Comparison of ENCODE assay signal across 23 mouse cellular contexts in genomic region chr17:88596068-88596467, GRCm38 (mm10). TPM values are rescaled to one million over a fixed set of nuclear protein-coding genes. Genes with fewer than 3 reads are reported as not detected.
A peak's percentile ranks its signal among the peaks of the same experiment; 100 is the strongest.
DNase-seq lines count a peak whose midpoint lies in the region; ATAC-seq and TF ChIP-seq lines count a peak whose summit lies in the region.
"Had no signal": no experiment of that assay in that cellular context is flagged by ENCODE, and none has a peak within 500 bp of the region (broad histone marks: within the 10 kb centered on the region; RNA-seq: fewer than 3 reads in every experiment).

No protein-coding gene starts in this region.

- H3K9me3 ChIP-seq in heart, embryonic 10.5 days: no peaks in the 10 kb centered on the region
- H3K9me3 ChIP-seq in ES-Bruce4 (replicated peaks; ENCODE audit: control insufficient read depth, insufficient read depth, low read length, poor library complexity, severe bottlenecking): no peaks in the 10 kb centered on the region
- H3K9me3 ChIP-seq in hindbrain, embryonic 11.5 days (ENCODE audit: control insufficient read depth, low read length): no peaks in the 10 kb centered on the region
- no peaks in the 10 kb centered on the region for H3K9me3 ChIP-seq in forebrain, embryonic 13.5 days (replicated peaks)
- H3K9me3 ChIP-seq: embryonic facial prominence, embryonic 15.5 days; forebrain, embryonic 10.5 days; G1E; heart, embryonic 12.5 days; hindbrain, embryonic 10.5 days; hindbrain, embryonic 15.5 days had no signal

- H3K36me3 ChIP-seq in heart, embryonic 10.5 days: no peaks in the 10 kb centered on the region; the same call in 1 of the 2 replicates
- H3K36me3 ChIP-seq in ES-Bruce4 (ENCODE audit: control insufficient read depth, insufficient read depth, low read length, poor library complexity, severe bottlenecking) (no peaks in the 10 kb centered on the region), myocyte (ENCODE audit: control insufficient read depth, insufficient read depth) (no peaks in the 10 kb centered on the region)
- no peaks in the 10 kb centered on the region for H3K36me3 ChIP-seq in hindbrain, embryonic 11.5 days (ENCODE audit: control insufficient read depth, insufficient read depth, low read length)
- 0 out of 2 replicates have a peak, but pooled peaks cover 5% of the 10 kb centered on the region for H3K36me3 ChIP-seq in forebrain, embryonic 13.5 days (ENCODE audit: poor library complexity, severe bottlenecking)
- H3K36me3 ChIP-seq: embryonic facial prominence, embryonic 15.5 days; forebrain, embryonic 10.5 days; G1E; hindbrain, embryonic 10.5 days had no signal

- no peak for DNase-seq in heart, embryonic 10.5 days (ENCODE audit: low spot score)
- no peak for DNase-seq in heart, adult 18-20 months
- DNase-seq in hindbrain, embryonic 11.5 days (ENCODE audit: low spot score): no peak
- DNase-seq: adrenal gland, adult 2 months; adrenal gland, postnatal 25 days; cerebellum, adult 18-20 months; cerebellum, adult 9-11 months; cerebellum, postnatal 36 days; gastrocnemius, postnatal 14 days; kidney, adult 2 months had no signal

- no peak overlapping the region for H3K4me2 ChIP-seq in myocyte (ENCODE audit: low read depth)
- no peak overlapping the region for H3K4me2 ChIP-seq in hindbrain, embryonic 11.5 days (replicated peaks; ENCODE audit: low read depth, low read length)
- H3K4me2 ChIP-seq in forebrain, embryonic 13.5 days: no peak overlapping the region

- WGBS in heart, embryonic 10.5 days: 71% methylated on average over 4 of the region's 4 CpGs
- WGBS in hindbrain, embryonic 11.5 days: 84% methylated on average over 4 of the region's 4 CpGs
- 76% methylated on average over 4 of the region's 4 CpGs for WGBS in forebrain, embryonic 13.5 days

- 0 out of 2 replicates have a peak overlapping the region, but pooled peaks have one; percentile 70 for H3K9ac ChIP-seq in ES-Bruce4 (ENCODE audit: low read depth, poor library complexity, severe bottlenecking)
- no peak overlapping the region for H3K9ac ChIP-seq in hindbrain, embryonic 11.5 days (ENCODE audit: low read depth, low read length)
- no peak overlapping the region for H3K9ac ChIP-seq in forebrain, embryonic 13.5 days
- H3K9ac ChIP-seq: embryonic facial prominence, embryonic 15.5 days; heart, embryonic 12.5 days had no signal

- H3K79me2 ChIP-seq in myocyte (ENCODE audit: control insufficient read depth, insufficient read depth): peaks cover 27% of the 10 kb centered on the region

- peaks cover 38% of the 10 kb centered on the region for H3K4me1 ChIP-seq in heart, embryonic 10.5 days
- peaks cover 2% of the 10 kb centered on the region for H3K4me1 ChIP-seq in ES-Bruce4 (ENCODE audit: control insufficient read depth, insufficient read depth, low read length)
- no peaks in the 10 kb centered on the region; the same call in 1 of the 2 replicates for H3K4me1 ChIP-seq in hindbrain, embryonic 11.5 days (replicated peaks; ENCODE audit: control insufficient read depth, insufficient read depth, low read length)
- peaks cover 23% of the 10 kb centered on the region for H3K4me1 ChIP-seq in forebrain, embryonic 13.5 days

- H3K4me3 ChIP-seq in heart, embryonic 10.5 days: no peak overlapping the region
- H3K4me3 ChIP-seq in ES-Bruce4 (ENCODE audit: low read depth, low read length): no peak overlapping the region
- H3K4me3 ChIP-seq in myocyte: peak overlapping the region; percentile 75
- H3K4me3 ChIP-seq in hindbrain, embryonic 11.5 days (ENCODE audit: low read depth, low read length): no peak overlapping the region
- H3K4me3 ChIP-seq in forebrain, embryonic 13.5 days: no peak overlapping the region

- peak; percentile 30 for ATAC-seq in granulocyte monocyte progenitor cell, adult 5-6 weeks (replicated peaks; ENCODE audit: poor library complexity, severe bottlenecking)
- no peak for ATAC-seq in hindbrain, embryonic 11.5 days (ENCODE audit: low FRiP score)
- no peak for ATAC-seq in forebrain, embryonic 13.5 days
- ATAC-seq: activated CD4-positive, CD25-positive, alpha-beta regulatory T cell, adult 4 months; Patski had no signal

- no peaks in the 10 kb centered on the region for H3K27me3 ChIP-seq in heart, embryonic 10.5 days (ENCODE audit: insufficient read depth, poor library complexity, severe bottlenecking)
- H3K27me3 ChIP-seq in ES-Bruce4 (ENCODE audit: control insufficient read depth, insufficient read depth, low read length, poor library complexity, severe bottlenecking) (no peaks in the 10 kb centered on the region), myocyte (ENCODE audit: control insufficient read depth, insufficient read depth, insufficient read length) (no peaks in the 10 kb centered on the region)
- H3K27me3 ChIP-seq in hindbrain, embryonic 11.5 days (ENCODE audit: control insufficient read depth, insufficient read depth, low read length): no peaks in the 10 kb centered on the region
- no peaks in the 10 kb centered on the region for H3K27me3 ChIP-seq in forebrain, embryonic 13.5 days
- H3K27me3 ChIP-seq: embryonic facial prominence, embryonic 15.5 days; heart, embryonic 12.5 days; hindbrain, embryonic 15.5 days; Patski had no signal

- H3K27ac ChIP-seq in heart, embryonic 10.5 days: 0 out of 2 replicates have a peak overlapping the region, but pooled peaks have one; percentile 93
- H3K27ac ChIP-seq in ES-Bruce4 (ENCODE audit: insufficient read depth, low read length): no peak overlapping the region
- no peak overlapping the region for H3K27ac ChIP-seq in hindbrain, embryonic 11.5 days (ENCODE audit: low read depth, low read length)
- H3K27ac ChIP-seq in forebrain, embryonic 13.5 days: no peak overlapping the region

- TF ChIP-seq POLR2A in ES-Bruce4 (IDR thresholded peaks at IDR 0.05; ENCODE audit: insufficient read depth, low read length) (no peak), myocyte (IDR thresholded peaks at IDR 0.05; ENCODE audit: insufficient read length, low read depth) (no peak)

- no peak for TF ChIP-seq EP300 in ES-Bruce4 (IDR thresholded peaks at IDR 0.05; ENCODE audit: insufficient read depth, low read depth, low read length)

- no peak overlapping the region for H3ac ChIP-seq in myocyte (ENCODE audit: control insufficient read depth, insufficient read length)

- no peak for TF ChIP-seq CTCF in ES-Bruce4 (IDR thresholded peaks at IDR 0.05; ENCODE audit: low read depth, low read length)

TF ChIP-seq in myocyte, 11 proteins besides CTCF, POLR2A, EP300 and RAD21:
- TF ChIP-seq USF1 (IDR thresholded peaks at IDR 0.05; ENCODE audit: low read depth): no peak
- TF ChIP-seq CEBPB (IDR thresholded peaks at IDR 0.05; ENCODE audit: insufficient read depth, poor library complexity, severe bottlenecking): no peak
- no peak for TF ChIP-seq TCF3 (IDR thresholded peaks at IDR 0.05; ENCODE audit: insufficient read length, low read depth)
- TF ChIP-seq MYOG (IDR thresholded peaks at IDR 0.05; ENCODE audit: control insufficient read depth in 1 of 3, insufficient read depth in 1 of 3, insufficient read length in 2 of 3, low read depth in 2 of 3): no peak
- no peak for TF ChIP-seq REST (IDR thresholded peaks at IDR 0.05; ENCODE audit: insufficient read depth, insufficient read length)
- TF ChIP-seq POLR2AphosphoS2 (IDR thresholded peaks at IDR 0.05; ENCODE audit: insufficient read length, low read depth): no peak
- TF ChIP-seq TCF12 (IDR thresholded peaks at IDR 0.05; ENCODE audit: insufficient read depth, poor library complexity, severe bottlenecking): no peak
- no peak for TF ChIP-seq SRF (IDR thresholded peaks at IDR 0.05; ENCODE audit: control insufficient read depth, insufficient read length, low read depth)
- no peak for TF ChIP-seq MAX (IDR thresholded peaks at IDR 0.05; ENCODE audit: low read depth)
- no peak for TF ChIP-seq MYOD1 (IDR thresholded peaks at IDR 0.05; ENCODE audit: control insufficient read depth in 1 of 3, insufficient read length in 2 of 3, low read depth in 2 of 3)
- TF ChIP-seq E2F4 (IDR thresholded peaks at IDR 0.05; ENCODE audit: insufficient read depth): no peak

RNA-seq across cellular contexts. Expression of gene Ston1, which starts 1.4 kb away (rescaled TPM):
- polyA plus RNA-seq in heart, embryonic 10.5 days (2016; fragmentation: Nextera tagmentation; extraction: Ambion mirVana): 3.6 and 4.5 TPM in 2 replicates
- total RNA-seq in heart, adult 18-20 months (2021): 10 to 100 TPM; 19.3 to 20.6 TPM
- 30.3 and 30.7 TPM in 2 replicates for polyA plus RNA-seq in ES-Bruce4 (2011; ENCODE audit: insufficient read depth, insufficient read length, low read depth, missing spikeins)
- 0.51 TPM in 1 of 2 replicates, not detected in the other for total RNA-seq in granulocyte monocyte progenitor cell, adult 5-6 weeks (2014; fragmentation: Nextera tagmentation)
- not detected in 2 replicates for total RNA-seq in granulocyte monocyte progenitor cell, adult 5-6 weeks (2017)
- polyA plus RNA-seq in myocyte (2012; fragmentation: generic; extraction: Trizol): 16.6 TPM
- polyA plus RNA-seq in hindbrain, embryonic 11.5 days (2014; fragmentation: Nextera tagmentation; extraction: Ambion mirVana): 4.8 and 7.2 TPM in 2 replicates
- polyA plus RNA-seq in forebrain, embryonic 13.5 days (2015; fragmentation: Nextera tagmentation; extraction: Ambion mirVana): 2.4 and 3.2 TPM in 2 replicates
- polyA plus RNA-seq: erythroblast, embryonic 14.5 days had no signal
